In the genomic region with DNA sequence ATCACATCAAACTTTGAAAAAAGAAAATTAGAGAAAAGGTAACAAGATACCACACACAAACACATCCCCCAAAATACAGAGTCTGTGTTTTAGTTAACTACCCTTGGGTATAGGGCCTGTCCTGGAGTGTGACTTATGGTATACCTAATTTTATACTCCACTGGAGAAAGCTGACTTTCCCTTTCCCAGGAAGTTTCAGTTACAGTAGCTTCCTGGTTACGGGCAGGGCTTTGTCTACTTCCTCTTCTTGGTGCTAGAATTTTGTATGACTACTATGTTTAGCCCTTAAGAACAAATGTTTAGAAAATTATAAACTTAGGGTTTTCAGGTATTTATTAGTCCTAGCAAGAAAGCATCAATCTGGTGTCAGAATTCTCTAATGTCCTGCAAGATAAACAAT, we compare ENCODE assay signal across 26 mouse cellular contexts. TPM values are rescaled to one million over a fixed set of nuclear protein-coding genes. Genes with fewer than 3 reads are reported as not detected.
DNase-seq lines count a peak whose midpoint lies in the region; ATAC-seq and TF ChIP-seq lines count a peak whose summit lies in the region.
"Had no signal": no experiment of that assay in that cellular context is flagged by ENCODE, and none has a peak within 500 bp of the region (broad histone marks: within the 10 kb centered on the region; RNA-seq: fewer than 3 reads in every experiment).

No protein-coding gene starts in this region.

- H3K27me3 ChIP-seq in lung, postnatal 0 days (replicated peaks; ENCODE audit: insufficient read depth, low read length) = no peaks in the 10 kb centered on the region
- H3K27me3 ChIP-seq in CH12.LX (replicated peaks) = no peaks in the 10 kb centered on the region
- H3K27me3 ChIP-seq in splenic B cell, adult 2 months (ENCODE audit: control insufficient read depth, insufficient read depth, low read length, poor library complexity, severe bottlenecking) = no peaks in the 10 kb centered on the region
- no peaks in the 10 kb centered on the region for H3K27me3 ChIP-seq in forebrain, postnatal 0 days (ENCODE audit: insufficient read depth, low read length)
- H3K27me3 ChIP-seq: hindbrain, embryonic 12.5 days; midbrain, embryonic 15.5 days; neural tube, embryonic 12.5 days; Patski had no signal

- intact Hi-C loops in left cerebral cortex, postnatal 4 days (cut with DNase I) = no loop called here

- no peak for TF ChIP-seq EP300 in lung, postnatal 0 days (IDR thresholded peaks at IDR 0.05)
- TF ChIP-seq EP300 in CH12.LX (IDR thresholded peaks at IDR 0.05; ENCODE audit: low read length) = peak; percentile 52; the same call in 1 of the 2 replicates

- no peak overlapping the region for H3K9ac ChIP-seq in lung, postnatal 0 days (replicated peaks; ENCODE audit: low read depth)
- no peak overlapping the region for H3K9ac ChIP-seq in CH12.LX (ENCODE audit: insufficient read depth, low read depth)
- H3K9ac ChIP-seq in forebrain, postnatal 0 days = no peak overlapping the region
- H3K9ac ChIP-seq: hindbrain, embryonic 12.5 days; midbrain, embryonic 15.5 days; neural tube, embryonic 12.5 days had no signal

- H3K79me2 ChIP-seq in CH12.LX (replicated peaks; ENCODE audit: control insufficient read depth, extremely low read depth, insufficient read depth, poor library complexity, severe bottlenecking) = no peaks in the 10 kb centered on the region

- no peak overlapping the region for H3K4me3 ChIP-seq in lung, postnatal 0 days (ENCODE audit: low read depth, low read length)
- no peak overlapping the region for H3K4me3 ChIP-seq in CH12.LX (replicated peaks in 1 of 3; ENCODE audit: low read depth in 2 of 3, low read length in 2 of 3, poor library complexity in 1 of 3)
- no peak overlapping the region for H3K4me3 ChIP-seq in forebrain, postnatal 0 days (ENCODE audit: low read depth, low read length)
- H3K4me3 ChIP-seq: hindbrain, embryonic 12.5 days; limb, embryonic 10.5 days; midbrain, embryonic 15.5 days; neural tube, embryonic 12.5 days had no signal

- H3K27ac ChIP-seq in lung, postnatal 0 days (ENCODE audit: low read length) = no peak overlapping the region
- H3K27ac ChIP-seq in CH12.LX (ENCODE audit: insufficient read depth, low read depth) = no peak overlapping the region
- no peak overlapping the region for H3K27ac ChIP-seq in forebrain, postnatal 0 days (ENCODE audit: low read depth, low read length)
- H3K27ac ChIP-seq: hindbrain, embryonic 12.5 days; limb, embryonic 10.5 days; midbrain, embryonic 15.5 days; neural tube, embryonic 12.5 days; stomach, postnatal 0 days had no signal

- dilution Hi-C loops in CH12.LX (cut with MboI; ENCODE audit: extremely low pct_ligation_motif_present, extremely low pct_unique_long_range_greater_than_20kb, low sequenced_read_pairs) = no loop called here

- no peak for TF ChIP-seq POLR2A in CH12.LX (IDR thresholded peaks at IDR 0.05; ENCODE audit: low read depth, low read length)

- no peak overlapping the region for H3K4me2 ChIP-seq in lung, postnatal 0 days (replicated peaks; ENCODE audit: low read depth, low read length)
- H3K4me2 ChIP-seq in CH12.LX (ENCODE audit: insufficient read depth, low read depth, poor library complexity, severe bottlenecking) = no peak overlapping the region
- H3K4me2 ChIP-seq in forebrain, postnatal 0 days (ENCODE audit: low read depth) = no peak overlapping the region
- H3K4me2 ChIP-seq: hindbrain, embryonic 12.5 days; midbrain, embryonic 15.5 days; neural tube, embryonic 12.5 days had no signal

- in situ Hi-C loops in CH12.LX (cut with MboI; ENCODE audit: low pct_ligation_motif_present, low pct_unique_long_range_greater_than_20kb, low sequenced_read_pairs) = no loop called here

- H3K36me3 ChIP-seq in lung, postnatal 0 days (ENCODE audit: insufficient read depth, low read length) = no peaks in the 10 kb centered on the region
- H3K36me3 ChIP-seq in CH12.LX (replicated peaks in 1 of 2; ENCODE audit: control insufficient read depth in 1 of 2, insufficient read depth in 1 of 2, low read length in 1 of 2) = peaks cover 17 to 37% of the 10 kb centered on the region in 2 experiments
- H3K36me3 ChIP-seq in splenic B cell, adult 2 months (ENCODE audit: control insufficient read depth, insufficient read depth, low read length, poor library complexity, severe bottlenecking) = 0 out of 2 replicates have a peak, but pooled peaks cover 1% of the 10 kb centered on the region
- H3K36me3 ChIP-seq in forebrain, postnatal 0 days (ENCODE audit: insufficient read depth) = no peaks in the 10 kb centered on the region; the same call in 1 of the 2 replicates
- H3K36me3 ChIP-seq: hindbrain, embryonic 12.5 days; midbrain, embryonic 15.5 days; neural tube, embryonic 12.5 days had no signal

- H3K4me1 ChIP-seq in lung, postnatal 0 days (ENCODE audit: insufficient read depth, low read depth, low read length) = no peaks in the 10 kb centered on the region
- H3K4me1 ChIP-seq in CH12.LX (ENCODE audit: control insufficient read depth in 1 of 2, insufficient read depth in 2 of 2) = peaks cover 2 to 32% of the 10 kb centered on the region in 2 experiments; a peak in 3 of 4 replicates
- no peaks in the 10 kb centered on the region for H3K4me1 ChIP-seq in forebrain, postnatal 0 days (ENCODE audit: insufficient read depth)
- H3K4me1 ChIP-seq: hindbrain, embryonic 12.5 days; limb, embryonic 10.5 days; midbrain, embryonic 15.5 days; neural tube, embryonic 12.5 days had no signal

- no peak for TF ChIP-seq CTCF in lung, postnatal 0 days (IDR thresholded peaks at IDR 0.05)
- no peak for TF ChIP-seq CTCF in CH12.LX (conservative IDR thresholded peaks at IDR 0.05 in 1 of 2, IDR thresholded peaks at IDR 0.05 in 1 of 2; ENCODE audit: low read depth in 2 of 2, low read length in 2 of 2)
- no peak for TF ChIP-seq CTCF in forebrain, postnatal 0 days (IDR thresholded peaks at IDR 0.05; ENCODE audit: low read depth)

- DNase-seq in lung, postnatal 25 days (ENCODE audit: low spot score) = peak; percentile 3
- no peak for DNase-seq in lung, postnatal 0 days (ENCODE audit: low spot score)
- no peak for DNase-seq in CH12.LX (ENCODE audit: extremely low read depth)
- peak; percentile 57 for DNase-seq in splenic B cell, adult 2 months (ENCODE audit: low read depth, low spot score)
- no peak for DNase-seq in forebrain, postnatal 0 days
- DNase-seq in left cerebral cortex, postnatal 4 days = no peak
- DNase-seq: adrenal gland, adult 2 months; cerebellum, adult 18-20 months; cerebellum, postnatal 14 days; gastrocnemius, postnatal 10 days; heart, postnatal 10 days; kidney, postnatal 4 days; liver; retina, postnatal 1 day; thymus, adult 2 months; thymus, postnatal 4 days had no signal

- 54% methylated on average over 1 of the region's 1 CpGs for WGBS in lung, postnatal 0 days
- 92% methylated on average over 1 of the region's 1 CpGs for WGBS in forebrain, postnatal 0 days

- ATAC-seq in lung, postnatal 0 days = no peak
- peak; percentile 56 to 62; a peak in 2 of 4 replicates for ATAC-seq in hematopoietic stem cell, adult 5-6 weeks (replicated peaks in 1 of 2; ENCODE audit: insufficient read depth in 1 of 2, low FRiP score in 2 of 2, low TSS enrichment in 1 of 2, low read depth in 1 of 2, poor library complexity in 2 of 2, severe bottlenecking in 2 of 2)
- ATAC-seq in forebrain, postnatal 0 days = no peak
- ATAC-seq: CD4-positive, CD25-positive, alpha-beta regulatory T cell, adult 4 months; forebrain, embryonic 14.5 days; intestine, postnatal 0 days; midbrain, embryonic 15.5 days; Patski had no signal

- no peaks in the 10 kb centered on the region for H3K9me3 ChIP-seq in lung, postnatal 0 days (ENCODE audit: low read length)
- H3K9me3 ChIP-seq in CH12.LX (replicated peaks; ENCODE audit: low read length) = no peaks in the 10 kb centered on the region
- no peaks in the 10 kb centered on the region for H3K9me3 ChIP-seq in forebrain, postnatal 0 days (ENCODE audit: low read length)
- H3K9me3 ChIP-seq: hindbrain, embryonic 12.5 days; limb, embryonic 10.5 days; midbrain, embryonic 15.5 days; neural tube, embryonic 12.5 days had no signal

- TF ChIP-seq RAD21 in CH12.LX (IDR thresholded peaks at IDR 0.05; ENCODE audit: low read depth, low read length) = no peak

TF ChIP-seq in CH12.LX, 34 proteins besides CTCF, POLR2A, EP300 and RAD21:
- TF ChIP-seq NELFE (IDR thresholded peaks at IDR 0.05; ENCODE audit: low read depth, low read length) = no peak
- peak; percentile 47 for TF ChIP-seq ELF1 (IDR thresholded peaks at IDR 0.05; ENCODE audit: low read depth, low read length)

RNA-seq across cellular contexts. Expression of gene Cyp2r1, which starts 36.5 kb away (rescaled TPM):
- polyA plus RNA-seq in lung, postnatal 0 days (2015; fragmentation: Nextera tagmentation; extraction: Ambion mirVana) = 2.1 and 3.0 TPM in 2 replicates
- total RNA-seq in CH12.LX (2012; rRNA removed) (not detected in 2 replicates), CH12.LX (2014; rRNA removed) (not detected in 2 replicates)
- not detected in 2 replicates for polyA plus RNA-seq in CH12.LX (2012; ENCODE audit: insufficient read length, low read depth)
- 6.2 and 8.3 TPM in 2 replicates for total RNA-seq in hematopoietic stem cell, adult 5-6 weeks (2017)
- 1.6 and 1.8 TPM in 2 replicates for total RNA-seq in forebrain, postnatal 0 days (2014; rRNA removed)
- 1.1 and 1.3 TPM in 2 replicates for polyA plus RNA-seq in forebrain, postnatal 0 days (2015; fragmentation: Nextera tagmentation; extraction: Ambion mirVana)
- 1 to 10 TPM; 1.7 to 2.4 TPM for total RNA-seq in left cerebral cortex, postnatal 4 days (2021)

Comparison
In these comparisons a context has a peak if more than half of its experiments do, and no peak if none do; other contexts are left out.
1. DNase-seq: peak in lung, postnatal 25 days (single experiment) and splenic B cell, adult 2 months (single experiment); none in lung, postnatal 0 days (single experiment), CH12.LX (single experiment), forebrain, postnatal 0 days (single experiment) and left cerebral cortex, postnatal 4 days (single experiment).
2. ATAC-seq: peak in hematopoietic stem cell, adult 5-6 weeks (2 of 2); none in lung, postnatal 0 days (single experiment) and forebrain, postnatal 0 days (single experiment).